Mouse (Mus musculus) lung, embryonic 16.5 days (tissue): ENCODE results near the gene Pop4. TPM values are rescaled to one million over a fixed set of nuclear protein-coding genes. Genes with fewer than 3 reads are reported as not detected.

Source experiments
- ATAC-seq: fragments of 200-750 bp; cut with Nextera tagmentation; 2 replicates; pipeline ENCODE4 v1.8.0; 2017; ENCODE audit warnings: low read depth, mild to moderate bottlenecking, moderate library complexity
- H3K27ac ChIP-seq: fragments of 300-500 bp; sonication (generic); 2 replicates; pipeline ENCODE4 v1.5.1; 2014; ENCODE audit warnings: mild to moderate bottlenecking, control low read depth, low read length
- H3K27me3 ChIP-seq: fragments of 300-500 bp; sonication (generic); 2 replicates; pipeline ENCODE4 v1.6.1; 2014; ENCODE audit warnings: low read depth, low read length, mixed read lengths; ENCODE audit not compliant: control insufficient read depth, insufficient read depth
- H3K36me3 ChIP-seq: fragments of 300-500 bp; sonication (generic); 2 replicates; pipeline ENCODE4 v1.6.1; 2014; ENCODE audit warnings: low read length; ENCODE audit not compliant: control insufficient read depth, insufficient read depth
- H3K4me1 ChIP-seq: fragments of 300-500 bp; sonication (generic); replicated peaks from 2 replicates; pipeline ENCODE4 v1.6.1; 2014; ENCODE audit warnings: low read length, mixed read lengths; ENCODE audit not compliant: control insufficient read depth, insufficient read depth
- H3K4me2 ChIP-seq: fragments of 300-500 bp; sonication (generic); 2 replicates; pipeline ENCODE4 v1.6.1; 2014; ENCODE audit warnings: low read depth, low read length, control low read depth
- H3K4me3 ChIP-seq: fragments of 300-500 bp; sonication (generic); 2 replicates; pipeline ENCODE4 v1.5.1; 2014; ENCODE audit warnings: mild to moderate bottlenecking, low read length, control low read depth
- H3K9ac ChIP-seq: fragments of 300-500 bp; sonication (generic); 2 replicates; pipeline ENCODE4 v1.6.1; 2014; ENCODE audit warnings: low read length, control low read depth
- H3K9me3 ChIP-seq: fragments of 300-500 bp; sonication (generic); 2 replicates; pipeline ENCODE4 v1.6.1; 2016; ENCODE audit warnings: low read length; ENCODE audit not compliant: control insufficient read depth
- WGBS: fragments of 180-500 bp; shearing (Covaris S2); extraction: QIAGEN DNeasy Blood & Tissue Kit; methylation state at CpG from one replicate; pipeline ENCODE4 v1.1.7; 2014; 5-methylcytosine and 5-hydroxymethylcytosine counted together
- polyA plus RNA-seq: library from polyadenylated mRNA; unstranded; fragments of >200 nt; fragmentation: Nextera tagmentation; extraction: Ambion mirVana; gene quantifications from 2 replicates; pipeline ENCODE4 v1.2.1, GENCODE M21; 2015

Gene Pop4
- polyA plus RNA-seq, 1 experiment from 2014 or later = 59.7 TPM

GRCm38 (mm10) chr7:38226226-38226625 lies 45.0 kb downstream of the Pop4 start:
- no peaks in the 10 kb centered on the region for H3K9me3 ChIP-seq
- H3K36me3 ChIP-seq = no peaks in the 10 kb centered on the region
- H3K4me2 ChIP-seq = peak overlapping the region; percentile 79
- H3K27ac ChIP-seq = no peak overlapping the region
- no peak overlapping the region for H3K4me3 ChIP-seq
- peaks cover 3% of the 10 kb centered on the region; the same call in 1 of the 2 replicates for H3K27me3 ChIP-seq
- H3K9ac ChIP-seq = no peak overlapping the region
- peaks cover 12% of the 10 kb centered on the region for H3K4me1 ChIP-seq
- WGBS = 73% methylated on average over 2 of the region's 2 CpGs
- no peak for ATAC-seq

GRCm38 (mm10) chr7:38224577-38225369 lies 46.5 kb downstream of the Pop4 start:
- Histone ChIP-seq H3K9ac (no peak overlapping the region), H3K27ac (no peak overlapping the region), H3K9me3 (no peaks in the 10 kb centered on the region), H3K4me2 (no peak overlapping the region), H3K36me3 (peaks cover 5% of the 10 kb centered on the region; the same call in 1 of the 2 replicates), H3K4me3 (no peak overlapping the region), H3K27me3 (peaks cover 3% of the 10 kb centered on the region; the same call in 1 of the 2 replicates), H3K4me1 (peaks cover 12% of the 10 kb centered on the region)
- 82% methylated on average over 13 of the region's 13 CpGs for WGBS
- no peak for ATAC-seq

GRCm38 (mm10) chr7:38220866-38221265 lies 50.4 kb downstream of the Pop4 start:
- Histone ChIP-seq H3K27me3 (no peaks in the 10 kb centered on the region), H3K4me3 (no peak overlapping the region), H3K4me1 (peaks cover 4% of the 10 kb centered on the region; the same call in 1 of the 2 replicates), H3K9ac (no peak overlapping the region), H3K36me3 (peaks cover 5% of the 10 kb centered on the region; the same call in 1 of the 2 replicates), H3K4me2 (no peak overlapping the region), H3K27ac (no peak overlapping the region), H3K9me3 (no peaks in the 10 kb centered on the region)
- no peak for ATAC-seq
- WGBS = 92% methylated on average over 7 of the region's 7 CpGs

- no peak for ATAC-seq
- Histone ChIP-seq H3K9me3 (no peaks in the 10 kb centered on the region), H3K27me3 (no peaks in the 10 kb centered on the region), H3K9ac (no peak overlapping the region), H3K4me1 (no peaks in the 10 kb centered on the region), H3K4me2 (no peak overlapping the region), H3K27ac (no peak overlapping the region), H3K4me3 (no peak overlapping the region), H3K36me3 (peaks cover 5% of the 10 kb centered on the region; the same call in 1 of the 2 replicates)
- WGBS = 83% methylated on average over 4 of the region's 4 CpGs
Measured at GRCm38 (mm10) chr7:38219526-38219925, 51.7 kb downstream of the Pop4 start.

- H3K27me3 ChIP-seq = no peaks in the 10 kb centered on the region
- H3K4me3 ChIP-seq = no peak overlapping the region
- H3K4me1 ChIP-seq = no peaks in the 10 kb centered on the region
- no peak overlapping the region for H3K4me2 ChIP-seq
- ATAC-seq = no peak
- peaks cover 5% of the 10 kb centered on the region; the same call in 1 of the 2 replicates for H3K36me3 ChIP-seq
- 73% methylated on average over 8 of the region's 8 CpGs for WGBS
- H3K9me3 ChIP-seq = no peaks in the 10 kb centered on the region
- H3K27ac ChIP-seq = no peak overlapping the region
- no peak overlapping the region for H3K9ac ChIP-seq
Measured at GRCm38 (mm10) chr7:38218631-38219367, 52.4 kb downstream of the Pop4 start.

- Histone ChIP-seq H3K4me2 (no peak overlapping the region), H3K9me3 (no peaks in the 10 kb centered on the region), H3K27me3 (no peaks in the 10 kb centered on the region), H3K4me1 (no peaks in the 10 kb centered on the region), H3K36me3 (peaks cover 5% of the 10 kb centered on the region; the same call in 1 of the 2 replicates), H3K4me3 (no peak overlapping the region), H3K9ac (no peak overlapping the region), H3K27ac (peak overlapping the region; percentile 67)
- peak; percentile 88 for ATAC-seq
- 59% methylated on average over 5 of the region's 5 CpGs for WGBS
Measured at GRCm38 (mm10) chr7:38217417-38218171, 53.6 kb downstream of the Pop4 start.

GRCm38 (mm10) chr7:38215697-38216096 lies 55.5 kb downstream of the Pop4 start:
- Histone ChIP-seq H3K36me3 (peaks cover 3% of the 10 kb centered on the region; the same call in 1 of the 2 replicates), H3K4me1 (no peaks in the 10 kb centered on the region), H3K27ac (no peak overlapping the region), H3K27me3 (no peaks in the 10 kb centered on the region), H3K9me3 (no peaks in the 10 kb centered on the region), H3K4me2 (no peak overlapping the region), H3K4me3 (no peak overlapping the region), H3K9ac (no peak overlapping the region)
- no peak for ATAC-seq
- 90% methylated on average over 6 of the region's 6 CpGs for WGBS

GRCm38 (mm10) chr7:38215281-38215680 lies 55.9 kb downstream of the Pop4 start:
- WGBS = 68% methylated on average over 7 of the region's 7 CpGs
- H3K27me3 ChIP-seq = no peaks in the 10 kb centered on the region

More at GRCm38 (mm10) chr7:38215281-38215680, 55.9 kb downstream of the Pop4 start:
- H3K9ac ChIP-seq = no peak overlapping the region
- H3K4me3 ChIP-seq = no peak overlapping the region
- no peaks in the 10 kb centered on the region for H3K36me3 ChIP-seq
- no peaks in the 10 kb centered on the region for H3K4me1 ChIP-seq
- no peak for ATAC-seq
- H3K9me3 ChIP-seq = no peaks in the 10 kb centered on the region
- H3K27ac ChIP-seq = no peak overlapping the region
- no peak overlapping the region for H3K4me2 ChIP-seq
